Mouse (Mus musculus): ENCODE measurements around the gene Plac8.

Plac8 gene

GRCm38 (mm10) chr5:100549311-100549710 is 22.7 kb downstream of the Plac8 start:
- in situ Hi-C loops (cut with MboI; ENCODE audit: low sequenced_read_pairs), result no loop called here

- in situ Hi-C loops (cut with MboI; ENCODE audit: low sequenced_read_pairs), result no loop called here
Observed at GRCm38 (mm10) chr5:100548236-100548635, 23.8 kb downstream of the Plac8 start.

GRCm38 (mm10) chr5:100546294-100547080 is 25.6 kb downstream of the Plac8 start:
- in situ Hi-C loops (cut with MboI; ENCODE audit: low sequenced_read_pairs), result no loop called here

- in situ Hi-C loops (cut with MboI; ENCODE audit: low sequenced_read_pairs), result no loop called here
Observed at GRCm38 (mm10) chr5:100536638-100537037, 35.4 kb downstream of the Plac8 start.

GRCm38 (mm10) chr5:100535826-100536225 is 36.2 kb downstream of the Plac8 start:
- in situ Hi-C loops (cut with MboI; ENCODE audit: low sequenced_read_pairs), result no loop called here

GRCm38 (mm10) chr5:100526164-100526563 is 45.9 kb downstream of the Plac8 start:
- in situ Hi-C loops (cut with MboI; ENCODE audit: low sequenced_read_pairs), result no loop called here

- in situ Hi-C loops (cut with MboI; ENCODE audit: low sequenced_read_pairs), result no loop called here
Observed at GRCm38 (mm10) chr5:100525620-100526019, 46.4 kb downstream of the Plac8 start.

GRCm38 (mm10) chr5:100524921-100525320 is 47.1 kb downstream of the Plac8 start:
- in situ Hi-C loops (cut with MboI; ENCODE audit: low sequenced_read_pairs), result no loop called here

- in situ Hi-C loops (cut with MboI; ENCODE audit: low sequenced_read_pairs), result no loop called here
Observed at GRCm38 (mm10) chr5:100523331-100523730, 48.7 kb downstream of the Plac8 start.

GRCm38 (mm10) chr5:100520223-100520622 is 51.8 kb downstream of the Plac8 start:
- in situ Hi-C loops (cut with MboI; ENCODE audit: low sequenced_read_pairs), result no loop called here

- in situ Hi-C loops (cut with MboI; ENCODE audit: low sequenced_read_pairs), result no loop called here
Observed at GRCm38 (mm10) chr5:100519027-100519411, 53.0 kb downstream of the Plac8 start.

GRCm38 (mm10) chr5:100518049-100519026 is 53.7 kb downstream of the Plac8 start, which contains the start of gene Cops4:
Gene Cops4 (plus strand): TSS chr5:100518309.
- in situ Hi-C loops (cut with MboI; ENCODE audit: low sequenced_read_pairs), result no loop called here

GRCm38 (mm10) chr5:100512576-100512975 is 59.5 kb downstream of the Plac8 start:
- in situ Hi-C loops (cut with MboI; ENCODE audit: low sequenced_read_pairs), result no loop called here

GRCm38 (mm10) chr5:100509247-100509646 is 62.8 kb downstream of the Plac8 start:
- in situ Hi-C loops (cut with MboI; ENCODE audit: low sequenced_read_pairs), result no loop called here
